Mouse (Mus musculus): ENCODE measurements at regions not wholly inside any gene's neighbourhood (a gene's known extent, or its start where the extent isn't known, plus 50 kb on each side); places are given as distances from the start of the nearest gene placed in this dataset.

DNA sequence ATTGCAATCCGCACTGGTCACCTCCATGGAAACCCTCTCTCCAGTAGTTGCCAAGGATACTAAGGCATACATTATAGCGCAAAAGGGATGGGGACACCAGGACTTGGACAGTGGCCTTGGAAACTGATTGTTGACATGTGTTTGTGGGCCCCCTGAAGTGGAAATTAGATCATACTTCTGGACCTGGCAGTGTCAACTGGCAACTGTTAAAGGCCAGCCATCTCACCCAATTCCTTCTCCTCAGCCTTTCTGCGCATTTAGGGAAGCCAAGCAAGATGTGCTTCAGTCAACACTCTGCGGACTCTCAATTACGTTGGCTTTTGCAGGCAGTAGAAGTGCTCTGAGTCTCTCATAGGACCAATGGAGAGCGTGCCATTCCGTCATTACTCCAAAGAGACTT lies 483.2 kb upstream of the Klf4 start:
- no peak for DNase-seq (ENCODE audit: low read depth, low spot score)
- 93% methylated on average over 7 of the region's 7 CpGs for WGBS

DNA sequence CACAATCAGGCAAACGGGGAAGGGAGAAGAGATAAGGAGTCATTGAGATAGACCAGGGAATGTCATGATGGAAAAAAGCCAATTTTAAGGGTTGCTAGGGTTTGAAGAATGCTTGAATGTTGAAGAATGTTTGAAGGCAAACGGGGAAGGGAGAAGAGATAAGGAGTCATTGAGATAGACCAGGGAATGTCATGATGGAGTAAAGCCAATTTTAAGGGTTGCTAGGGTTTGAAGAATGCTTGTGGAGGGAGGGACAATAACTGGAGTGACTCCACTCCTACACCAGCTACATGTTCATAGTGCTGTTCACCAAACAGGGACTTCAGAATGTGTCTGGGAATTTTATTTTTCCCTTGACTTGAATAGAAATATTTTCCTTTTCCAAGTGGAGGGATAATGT lies 476.0 kb upstream of the Klf4 start:
- WGBS = 72% methylated on average over 2 of the region's 2 CpGs
- DNase-seq (ENCODE audit: low read depth, low spot score) = no peak

DNA sequence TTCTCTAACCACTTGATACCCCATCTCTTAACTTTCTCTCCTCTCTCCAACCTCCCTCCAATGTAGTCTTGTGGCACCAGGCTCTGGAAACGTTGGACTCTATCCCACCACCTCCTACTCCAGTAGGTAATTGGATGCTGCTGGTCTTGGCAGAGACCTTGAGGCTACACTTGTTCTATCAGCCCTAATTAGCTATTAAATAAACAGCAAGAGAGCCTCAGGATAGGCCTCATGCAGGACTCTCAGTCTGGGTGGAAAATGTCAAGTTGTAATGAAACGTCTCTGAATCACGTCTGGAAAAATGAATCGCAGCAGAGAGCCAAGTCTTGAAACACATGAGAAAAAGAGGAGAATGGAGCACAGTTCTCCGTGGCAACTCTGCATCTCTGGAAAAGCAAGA lies 472.0 kb upstream of the Klf4 start:
- 73% methylated on average over 5 of the region's 5 CpGs for WGBS
- no peak for DNase-seq (ENCODE audit: low read depth, low spot score)

DNA sequence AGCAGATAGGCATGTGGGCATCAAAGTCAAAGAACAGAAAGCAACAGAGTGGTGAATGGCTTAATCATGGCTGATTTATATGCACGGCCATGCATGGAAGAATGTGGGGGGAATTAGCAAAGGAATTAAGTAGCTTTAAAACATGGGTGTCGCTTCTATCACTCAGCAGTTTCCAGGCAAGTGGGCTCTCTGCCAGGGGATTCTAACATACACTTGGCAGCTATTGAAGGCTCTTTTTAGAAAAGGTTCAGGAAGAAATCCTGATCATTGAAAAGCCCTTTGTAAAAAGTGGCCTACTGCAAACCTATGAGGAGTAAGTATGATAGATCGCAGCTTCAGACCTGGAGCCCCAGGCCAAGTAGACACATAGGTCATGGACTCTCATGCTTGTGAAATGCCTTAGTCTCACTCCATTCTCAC lies 469.1 kb upstream of the Klf4 start:
- 79% methylated on average over 3 of the region's 3 CpGs for WGBS
- DNase-seq (ENCODE audit: low read depth, low spot score) = no peak

DNA sequence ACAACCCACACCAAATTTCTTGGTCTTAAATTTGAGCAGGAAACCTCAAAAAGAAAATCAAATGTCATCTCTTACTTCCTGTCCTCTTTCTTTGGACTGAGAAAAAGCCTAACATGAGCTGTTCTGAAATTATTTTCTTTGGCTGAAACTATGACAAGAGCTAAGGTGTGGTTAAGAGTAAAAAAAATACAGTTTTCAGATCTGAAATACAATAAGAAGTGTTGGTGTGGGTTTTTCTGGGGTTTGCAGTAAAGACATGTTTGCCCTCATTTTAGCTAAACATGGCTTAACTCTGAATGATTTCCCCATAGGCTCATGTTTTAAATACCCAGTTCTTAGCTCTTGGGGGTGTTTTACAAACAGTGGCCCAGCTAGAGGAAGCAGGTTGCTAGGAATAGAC lies 451.8 kb upstream of the Klf4 start:
- DNase-seq (ENCODE audit: low read depth, low spot score) = no peak

DNA sequence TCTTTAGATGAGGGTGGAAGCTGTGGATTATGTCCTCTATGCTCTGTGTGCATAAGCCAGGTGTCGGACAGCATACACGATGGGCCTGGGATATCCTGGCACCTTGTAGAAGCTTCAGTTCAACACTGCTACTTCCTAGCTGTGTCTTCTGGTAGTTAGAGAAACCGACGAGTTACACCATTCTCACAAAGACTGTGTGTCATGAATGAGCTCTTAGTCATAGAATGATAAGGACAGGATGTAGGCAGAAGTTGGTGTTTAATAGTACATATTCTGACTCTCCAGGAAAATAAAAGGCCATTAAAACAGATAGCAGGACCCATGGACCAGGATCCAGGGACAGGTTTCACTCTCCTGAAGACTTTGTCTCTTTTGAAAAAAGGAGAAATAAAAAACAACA lies 446.3 kb upstream of the Klf4 start:
- WGBS = 79% methylated on average over 4 of the region's 4 CpGs

DNA sequence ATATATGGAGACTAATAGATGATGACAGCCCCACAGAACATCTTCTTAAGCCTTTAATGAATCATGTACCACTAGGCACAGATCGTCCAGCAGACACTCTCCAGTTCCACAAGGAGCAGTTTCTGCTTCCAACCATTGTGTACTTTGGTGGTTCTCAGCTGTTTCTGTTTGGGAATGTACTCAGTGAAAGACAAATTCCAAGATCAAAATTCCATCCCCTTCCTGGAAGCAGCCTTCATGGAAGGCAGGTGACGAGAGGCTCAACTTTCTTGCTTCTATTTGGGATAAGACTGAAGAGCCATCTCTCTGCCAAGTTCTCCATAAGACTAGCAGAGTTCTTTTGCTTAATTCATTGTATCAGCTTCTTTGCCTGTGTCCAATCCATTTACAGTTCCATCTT lies 444.0 kb upstream of the Klf4 start:
- 72% methylated on average over 2 of the region's 2 CpGs for WGBS
- no peak for DNase-seq (ENCODE audit: low read depth, low spot score)

More for the DNA sequence above, 446.3 kb upstream of the Klf4 start:
- no peak for DNase-seq (ENCODE audit: low read depth, low spot score)

DNA sequence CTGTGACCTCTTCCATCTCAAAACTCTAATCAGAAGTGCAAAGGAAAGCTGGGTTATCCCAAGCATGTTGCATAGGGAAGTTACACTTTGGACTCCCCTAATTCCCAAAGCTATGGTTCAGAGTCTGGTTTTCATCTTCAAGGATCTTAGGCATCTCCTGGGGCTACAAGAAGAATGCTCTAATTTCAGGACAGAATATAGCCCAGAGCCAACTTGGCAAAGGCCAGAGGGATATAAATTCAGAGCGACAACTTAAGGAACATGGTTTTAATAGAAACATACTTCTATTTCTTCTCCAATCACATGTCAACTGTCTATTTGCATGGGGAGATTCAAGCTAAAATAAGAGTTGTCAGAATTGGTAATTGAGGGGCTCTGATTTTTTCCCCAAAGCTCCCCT lies 441.4 kb upstream of the Klf4 start:
- no peak for DNase-seq (ENCODE audit: low read depth, low spot score)
- WGBS = 84% methylated on average over 1 of the region's 1 CpGs

DNA sequence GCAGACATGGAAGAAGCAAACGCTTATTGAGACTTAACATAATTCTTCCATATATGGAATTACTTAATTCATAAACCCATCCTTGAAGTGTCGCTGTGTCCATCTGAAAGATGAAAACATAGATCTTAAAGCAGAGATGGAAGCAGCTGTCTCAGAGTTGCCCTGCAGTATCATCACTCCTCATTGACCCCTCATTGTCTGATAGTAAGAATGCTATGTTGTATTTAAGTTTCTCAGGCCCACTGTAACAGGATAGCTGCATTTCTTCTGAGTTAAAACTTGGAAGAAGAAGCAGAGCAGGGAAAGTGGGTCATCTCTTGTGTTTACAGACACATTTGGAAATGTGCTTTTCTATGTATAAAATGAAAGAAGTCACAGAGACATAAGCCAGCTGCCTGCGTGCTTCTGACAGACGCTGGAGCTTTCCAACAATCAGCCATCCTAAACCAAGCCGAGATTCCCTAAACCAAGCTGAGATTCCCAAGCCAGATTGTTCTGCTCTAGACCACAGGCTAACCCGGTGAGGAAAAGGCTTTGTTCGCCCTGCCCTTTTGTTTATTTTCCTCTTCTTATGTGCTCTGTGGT lies 440.1 kb upstream of the Klf4 start:
- DNase-seq (ENCODE audit: low read depth, low spot score) = no peak
- WGBS = 71% methylated on average over 7 of the region's 7 CpGs

DNA sequence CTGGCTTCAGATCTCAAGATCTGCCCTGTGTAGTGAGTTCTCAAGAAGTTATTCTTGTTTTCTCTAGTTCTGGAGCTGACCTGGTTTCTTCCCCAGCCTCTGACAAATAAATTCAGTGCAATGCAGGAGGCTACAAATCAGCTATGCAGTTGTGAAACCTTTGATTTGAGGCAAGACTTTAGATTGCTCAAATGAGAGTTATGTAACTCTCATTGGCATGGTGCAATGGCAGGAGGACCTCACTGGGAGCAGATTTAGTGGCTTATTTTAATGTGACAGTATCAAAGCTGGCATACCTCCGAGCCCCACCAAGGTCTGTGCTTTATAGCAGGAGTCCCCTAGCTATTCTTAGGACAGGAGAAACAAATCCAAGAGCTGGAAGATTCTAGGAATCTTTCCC lies 427.8 kb upstream of the Klf4 start:
- WGBS = 85% methylated on average over 1 of the region's 1 CpGs
- no peak for DNase-seq (ENCODE audit: low read depth, low spot score)

DNA sequence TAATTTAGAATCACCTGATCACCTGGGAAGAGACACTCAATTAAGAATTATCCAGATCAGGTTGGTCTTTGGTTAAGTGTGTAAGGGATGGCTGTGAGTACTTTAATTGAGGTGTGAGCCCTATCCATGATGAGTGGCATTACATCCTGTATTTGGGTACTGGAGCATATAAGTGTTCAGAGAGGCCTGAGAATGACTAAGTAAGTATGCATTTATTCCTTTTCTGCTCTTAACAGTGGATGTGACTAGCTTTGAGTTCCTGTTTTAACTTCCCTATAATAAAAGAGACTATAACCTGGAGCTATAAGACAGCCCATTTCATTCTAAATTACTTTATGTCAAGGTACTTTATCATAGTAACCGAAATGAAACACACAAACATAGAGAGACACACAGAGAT lies 421.4 kb upstream of the Klf4 start:
- WGBS = 36% methylated on average over 1 of the region's 1 CpGs
- no peak for DNase-seq (ENCODE audit: low read depth, low spot score)

DNA sequence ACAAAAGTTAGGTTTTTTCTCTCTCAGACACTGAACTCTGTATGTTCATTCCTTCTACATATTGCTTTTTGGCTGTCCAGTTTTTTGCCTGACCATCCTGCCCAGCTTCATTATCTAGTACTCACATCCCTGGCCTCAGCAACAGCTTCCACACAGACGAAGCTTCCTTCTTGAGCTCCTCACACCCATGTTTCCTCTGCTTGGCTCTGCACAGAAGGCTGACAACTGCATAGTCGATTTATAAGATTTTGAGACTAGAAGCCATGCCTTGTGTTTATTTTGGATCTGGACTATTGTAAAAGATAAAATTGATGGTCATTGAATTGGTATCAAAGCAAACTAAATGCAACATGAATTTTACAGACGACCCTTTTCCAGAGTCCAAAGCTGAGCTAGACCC lies 420.0 kb upstream of the Klf4 start:
- no peak for DNase-seq (ENCODE audit: low read depth, low spot score)
- 66% methylated on average over 3 of the region's 3 CpGs for WGBS

DNA sequence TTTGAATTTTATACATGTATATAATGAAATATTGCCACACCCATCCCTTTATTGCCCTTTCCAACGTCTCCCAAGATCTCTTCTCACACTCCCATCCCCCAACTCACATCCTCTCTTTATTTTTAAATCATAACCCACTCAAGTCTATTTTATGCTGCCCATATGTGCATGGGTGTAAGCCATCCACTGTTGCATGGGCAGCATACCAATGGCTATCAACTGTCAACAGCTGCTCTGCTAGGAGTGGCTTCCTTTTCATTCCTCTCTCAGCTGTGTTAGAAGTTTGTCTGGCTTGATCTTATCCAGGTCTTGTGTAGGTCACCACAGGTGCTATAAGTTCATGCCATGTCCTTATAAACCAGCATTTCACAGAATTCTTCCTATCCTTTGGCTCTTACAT lies 409.2 kb upstream of the Klf4 start:
- DNase-seq (ENCODE audit: low read depth, low spot score) = no peak
- WGBS = 16% methylated on average over 1 of the region's 1 CpGs

DNA sequence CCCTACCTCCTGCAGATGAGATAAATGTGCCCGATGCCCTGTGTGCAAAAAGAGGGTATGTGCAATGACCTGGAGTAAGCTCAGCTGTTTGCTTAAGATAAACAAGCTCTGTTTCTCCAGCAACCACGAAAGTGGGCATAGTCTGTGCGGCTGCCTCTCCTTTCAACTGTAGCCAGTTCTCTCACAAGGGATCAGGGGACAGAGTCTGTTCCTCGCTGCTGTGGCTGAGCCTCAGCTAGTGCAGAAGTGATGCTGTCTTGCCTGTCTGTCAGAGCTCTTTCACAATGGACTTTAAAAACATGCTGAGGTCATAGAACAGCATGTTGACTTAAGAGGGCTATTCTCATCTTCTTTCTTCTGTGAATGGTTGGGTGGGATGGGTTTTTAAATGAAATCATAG lies 406.1 kb upstream of the Klf4 start:
- no peak for DNase-seq (ENCODE audit: low read depth, low spot score)
- 24% methylated on average over 4 of the region's 4 CpGs for WGBS

DNA sequence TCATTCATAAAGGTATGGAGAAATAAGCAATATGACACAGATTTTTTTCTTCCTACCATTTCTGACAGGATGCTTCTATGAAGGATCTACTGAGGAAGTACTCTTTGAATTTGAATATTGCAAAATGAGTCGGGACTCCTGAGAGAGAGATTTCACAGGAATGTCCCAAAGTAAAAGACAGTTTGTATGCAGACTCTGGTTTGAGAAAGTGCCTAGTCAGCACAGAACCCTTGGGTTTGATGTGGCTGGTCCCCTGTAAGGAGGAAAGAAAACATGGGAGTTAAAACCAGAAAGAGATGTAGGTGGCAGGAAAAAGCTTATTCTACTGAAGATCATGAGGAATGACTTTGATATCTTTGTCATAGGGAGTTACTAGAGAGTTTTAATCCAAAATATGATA lies 405.6 kb upstream of the Klf4 start:
- DNase-seq (ENCODE audit: low read depth, low spot score) = no peak
- WGBS = 79% methylated on average over 1 of the region's 1 CpGs

DNA sequence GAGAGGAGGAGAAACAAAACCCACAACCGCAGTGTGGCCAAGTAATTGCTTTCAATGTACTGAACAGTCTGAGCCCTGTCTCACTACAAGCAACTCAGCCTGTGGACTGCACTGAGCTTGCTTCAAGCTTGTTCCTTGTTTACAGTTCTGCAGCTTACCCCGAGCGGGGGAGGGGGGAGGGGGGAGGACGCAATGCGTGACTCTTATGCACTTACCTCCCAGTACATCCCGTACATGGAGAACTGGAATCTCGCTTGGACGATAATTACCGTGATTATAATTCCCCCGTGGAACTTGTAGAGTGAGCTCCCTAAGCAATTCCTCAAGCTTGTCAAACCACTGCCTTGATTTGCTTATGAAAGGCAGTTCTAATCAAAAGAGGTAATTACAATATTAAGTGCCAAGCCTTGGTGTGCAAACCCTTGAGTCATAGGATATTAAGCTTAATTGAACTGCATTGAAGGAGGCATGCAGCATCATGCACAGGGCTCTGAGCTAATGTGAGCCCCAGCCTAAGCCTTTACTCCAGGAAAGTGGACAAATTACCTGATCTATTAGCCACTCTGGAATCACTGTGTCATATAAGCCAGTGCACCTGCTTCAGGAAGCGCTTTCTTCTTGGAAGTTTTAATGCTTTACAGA lies 397.0 kb upstream of the Klf4 start:
- WGBS = 46% methylated on average over 11 of the region's 11 CpGs
- DNase-seq (ENCODE audit: low read depth, low spot score) = no peak

DNA sequence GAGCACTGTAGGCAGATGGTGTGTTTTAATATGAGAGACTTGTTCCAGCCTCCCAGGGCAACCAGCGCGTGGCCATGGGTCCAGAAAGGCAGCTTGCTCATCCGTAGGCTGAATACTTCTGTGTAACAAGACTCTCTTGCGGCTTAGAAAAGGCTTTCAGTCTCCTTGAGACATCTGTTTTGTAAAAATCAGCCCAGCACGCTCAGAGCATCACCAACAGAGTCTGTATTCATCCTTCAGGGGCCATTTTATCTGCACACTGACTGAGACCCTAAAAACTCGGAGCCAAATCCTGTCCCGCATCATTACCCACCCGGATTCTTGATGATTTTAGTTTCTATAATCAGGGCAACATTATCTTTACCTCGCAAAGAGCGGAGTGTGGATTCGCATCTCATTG lies 396.4 kb upstream of the Klf4 start:
- 83% methylated on average over 11 of the region's 11 CpGs for WGBS

DNA sequence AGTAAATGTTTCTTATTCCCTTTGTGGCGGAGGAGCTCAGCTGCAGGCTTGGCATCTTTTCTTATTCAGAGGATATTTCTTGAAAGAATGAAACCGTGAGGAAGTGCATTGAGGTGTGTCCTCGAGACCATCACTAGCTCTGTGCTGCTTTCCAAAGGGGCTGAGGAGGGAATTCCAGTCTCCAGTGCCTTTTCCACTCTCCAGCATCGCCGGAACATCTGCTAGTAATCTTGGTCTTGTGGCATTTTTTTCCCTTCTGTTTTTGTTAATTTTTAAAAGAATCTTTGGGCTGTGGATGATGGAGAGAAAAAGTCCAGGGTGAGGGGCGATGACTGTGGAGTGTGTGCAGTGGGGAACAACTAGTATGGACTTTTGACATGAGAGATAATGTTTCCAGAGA lies 395.9 kb upstream of the Klf4 start:
- WGBS = 83% methylated on average over 6 of the region's 6 CpGs
- no peak for DNase-seq (ENCODE audit: low read depth, low spot score)

More for the DNA sequence above, 396.4 kb upstream of the Klf4 start:
- no peak for DNase-seq (ENCODE audit: low read depth, low spot score)

DNA sequence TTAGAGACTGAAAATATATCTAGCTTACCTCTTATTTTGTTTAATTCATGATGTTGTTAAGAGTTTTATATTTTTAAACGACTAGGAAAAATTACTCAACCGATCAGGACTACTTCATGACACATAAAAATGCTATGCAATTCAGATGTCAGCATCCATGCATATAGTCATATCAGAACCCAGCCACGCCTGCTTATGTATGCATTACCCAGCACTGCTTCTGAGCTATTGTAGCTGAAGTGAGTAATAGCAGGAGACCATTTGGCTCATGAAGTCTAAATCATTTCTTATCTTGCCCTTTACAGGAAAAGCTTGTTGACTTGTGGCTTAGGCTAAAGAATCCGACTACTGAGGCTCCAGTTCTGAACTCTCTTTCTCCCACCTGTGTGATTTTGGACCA lies 395.1 kb upstream of the Klf4 start:
- WGBS = 64% methylated on average over 4 of the region's 4 CpGs

DNA sequence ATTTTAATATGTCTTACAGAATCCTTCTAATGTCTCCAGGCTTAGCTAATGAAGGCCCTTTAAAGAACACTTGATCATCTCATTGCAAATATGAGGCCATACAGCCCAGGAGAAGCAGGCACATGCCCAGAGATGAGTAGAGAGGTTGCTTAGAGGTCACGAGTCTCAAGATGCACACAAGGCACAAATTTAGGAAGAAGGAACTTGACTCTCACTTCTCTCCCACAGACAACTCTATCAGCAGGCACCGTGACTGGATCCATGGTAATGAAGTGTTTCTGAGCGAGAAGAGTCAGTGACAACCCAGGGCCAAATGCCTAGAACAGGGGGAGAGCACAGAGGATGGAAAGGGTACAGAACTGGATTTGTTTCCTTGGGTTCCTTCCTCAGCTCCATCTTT lies 392.7 kb upstream of the Klf4 start:
- 85% methylated on average over 3 of the region's 3 CpGs for WGBS
- DNase-seq (ENCODE audit: low read depth, low spot score) = no peak

More for the DNA sequence above, 395.1 kb upstream of the Klf4 start:
- DNase-seq (ENCODE audit: low read depth, low spot score) = no peak

DNA sequence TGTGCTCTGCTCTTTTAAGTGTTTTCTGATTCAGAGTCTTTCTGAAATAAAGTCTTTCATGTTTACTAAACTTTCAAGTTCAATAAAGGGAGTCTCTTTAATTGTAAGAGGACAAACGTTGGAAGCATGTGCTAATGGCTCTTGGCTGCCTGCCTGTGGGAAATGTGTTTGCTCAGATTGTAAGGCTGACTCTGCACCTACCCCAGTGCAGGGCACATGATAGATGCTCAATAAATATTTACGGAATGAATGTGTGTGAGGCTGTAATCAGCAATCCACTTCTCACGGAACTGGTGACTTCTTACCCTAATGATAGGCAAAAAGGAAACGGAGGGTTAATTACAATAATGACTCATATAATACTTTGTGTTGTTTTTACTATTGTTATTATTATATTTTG lies 389.0 kb upstream of the Klf4 start:
- peak; percentile 61 for DNase-seq (ENCODE audit: low read depth, low spot score)
- 24% methylated on average over 4 of the region's 4 CpGs for WGBS
